Mouse (Mus musculus) frontal cortex, postnatal 10 days (tissue): ENCODE results near the gene Chsy1.
A peak's percentile ranks its signal among the peaks of the same experiment; 100 is the strongest.
"Not testable (repeated sequence)": the region's sequence is repeated elsewhere in the genome, so short reads cannot be mapped to it uniquely, and the experiment has no call there.

ENCODE experiments used
- DNase-seq, 2 experiments: peaks; one replicate each; pipeline ENCODE4 v3.0.0; 2022; ENCODE audit warnings: low spot score in 2 of 2, mixed read lengths in 1 of 2

Chsy1 gene

GRCm38 (mm10) chr7:66176256-66176655, 66.9 kb downstream of the Chsy1 start:
- no peak for DNase-seq

- DNase-seq = no peak
Measured at GRCm38 (mm10) chr7:66176929-66177328, 67.6 kb downstream of the Chsy1 start.

- DNase-seq = no peak
Measured at GRCm38 (mm10) chr7:66178101-66178500, 68.8 kb downstream of the Chsy1 start.

GRCm38 (mm10) chr7:66179120-66179581, 69.8 kb downstream of the Chsy1 start:
- peak; percentile 48 to 59 for DNase-seq

GRCm38 (mm10) chr7:66179711-66180110, 70.4 kb downstream of the Chsy1 start:
- no peak for DNase-seq

- DNase-seq = no peak
Measured at GRCm38 (mm10) chr7:66180260-66180659, 70.9 kb downstream of the Chsy1 start.

- DNase-seq = no peak
Measured at GRCm38 (mm10) chr7:66180711-66181365, 71.5 kb downstream of the Chsy1 start.

- DNase-seq = no peak
Measured at GRCm38 (mm10) chr7:66182075-66182715, 72.9 kb downstream of the Chsy1 start.

- no peak for DNase-seq
Measured at GRCm38 (mm10) chr7:66183404-66183803, 74.1 kb downstream of the Chsy1 start.

GRCm38 (mm10) chr7:66184026-66184425, 74.7 kb downstream of the Chsy1 start:
- no peak for DNase-seq

- DNase-seq = no peak
Measured at GRCm38 (mm10) chr7:66185370-66185769, 76.1 kb downstream of the Chsy1 start.

GRCm38 (mm10) chr7:66187581-66188231, 78.4 kb downstream of the Chsy1 start:
- DNase-seq = no peak

GRCm38 (mm10) chr7:66190385-66190784, 81.1 kb downstream of the Chsy1 start:
- not testable (repeated sequence) for DNase-seq

- DNase-seq = no peak
Measured at GRCm38 (mm10) chr7:66194511-66194910, 85.2 kb downstream of the Chsy1 start.

- no peak for DNase-seq
Measured at GRCm38 (mm10) chr7:66195881-66196280, 86.6 kb downstream of the Chsy1 start.

- DNase-seq = no peak
Measured at GRCm38 (mm10) chr7:66196609-66197445, 87.5 kb downstream of the Chsy1 start.

- no peak for DNase-seq
Measured at GRCm38 (mm10) chr7:66198416-66198815, 89.1 kb downstream of the Chsy1 start.

- peak in 1 of 2 experiments; percentile 35 for DNase-seq
Measured at GRCm38 (mm10) chr7:66199391-66199831, 90.1 kb downstream of the Chsy1 start.

- no peak for DNase-seq
Measured at GRCm38 (mm10) chr7:66200383-66200782, 91.1 kb downstream of the Chsy1 start.

GRCm38 (mm10) chr7:66200791-66201450, 91.6 kb downstream of the Chsy1 start:
- DNase-seq = no peak

GRCm38 (mm10) chr7:66201657-66202056, 92.3 kb downstream of the Chsy1 start:
- DNase-seq = no peak
